Mouse (Mus musculus) midbrain, embryonic 11.5 days (tissue): ENCODE data around the gene Phex. TPM values are rescaled to one million over a fixed set of nuclear protein-coding genes. Genes with fewer than 3 reads are reported as not detected.

Experiments used
- ATAC-seq: fragments of 200-750 bp; cut with Nextera tagmentation; 2 replicates; pipeline ENCODE4 v1.8.0; 2017; ENCODE audit warnings: moderate TSS enrichment, moderate library complexity; ENCODE audit not compliant: low FRiP score
- DNase-seq: peaks from one replicate; pipeline ENCODE4 v3.0.0; 2015; ENCODE audit warnings: low spot score; ENCODE audit errors: missing footprints
- H3K27ac ChIP-seq: fragments of 300-500 bp; sonication (generic); 2 replicates; pipeline ENCODE4 v1.5.1; 2014; ENCODE audit warnings: low read depth, low read length
- H3K27me3 ChIP-seq: fragments of 300-500 bp; sonication (generic); 2 replicates; pipeline ENCODE4 v1.6.1; 2014; ENCODE audit warnings: mild to moderate bottlenecking, low read length, moderate library complexity, mixed read lengths; ENCODE audit not compliant: control insufficient read depth, insufficient read depth
- H3K36me3 ChIP-seq: fragments of 300-500 bp; sonication (generic); 2 replicates; pipeline ENCODE4 v1.6.1; 2014; ENCODE audit warnings: mild to moderate bottlenecking, low read length, moderate library complexity, mixed read lengths; ENCODE audit not compliant: control insufficient read depth, insufficient read depth
- H3K4me1 ChIP-seq: fragments of 300-500 bp; sonication (generic); 2 replicates; pipeline ENCODE4 v1.6.1; 2014; ENCODE audit warnings: low read length; ENCODE audit not compliant: control insufficient read depth, insufficient read depth
- H3K4me2 ChIP-seq: fragments of 300-500 bp; sonication (generic); 2 replicates; pipeline ENCODE4 v1.6.1; 2014; ENCODE audit warnings: mild to moderate bottlenecking, moderate library complexity
- H3K4me3 ChIP-seq: fragments of 300-500 bp; sonication (generic); 2 replicates; pipeline ENCODE4 v1.5.1; 2014; ENCODE audit warnings: low read depth, low read length
- H3K9ac ChIP-seq: fragments of 300-500 bp; sonication (generic); 2 replicates; pipeline ENCODE4 v1.6.1; 2014; ENCODE audit warnings: low read length
- H3K9me3 ChIP-seq: fragments of 300-500 bp; sonication (generic); 2 replicates; pipeline ENCODE4 v1.6.1; 2016; ENCODE audit warnings: low read length; ENCODE audit not compliant: control insufficient read depth
- WGBS: fragments of 180-500 bp; shearing (Covaris S2); extraction: QIAGEN DNeasy Blood & Tissue Kit; methylation state at CpG from one replicate; pipeline ENCODE4 v1.1.7; 2014; 5-methylcytosine and 5-hydroxymethylcytosine counted together
- microRNA-seq: library from miRNA; unstranded; fragments of <30 nt; microRNA quantifications from one replicate; pipeline ENCODE4, GENCODE M21; 2017
- polyA plus RNA-seq: library from polyadenylated mRNA; unstranded; fragments of >200 nt; fragmentation: Nextera tagmentation; extraction: Ambion mirVana; gene quantifications from 2 replicates; pipeline ENCODE4 v1.2.1, GENCODE M21; 2014

Phex gene
- polyA plus RNA-seq, 1 experiment from 2014 or later, result 0.19 TPM

DNA sequence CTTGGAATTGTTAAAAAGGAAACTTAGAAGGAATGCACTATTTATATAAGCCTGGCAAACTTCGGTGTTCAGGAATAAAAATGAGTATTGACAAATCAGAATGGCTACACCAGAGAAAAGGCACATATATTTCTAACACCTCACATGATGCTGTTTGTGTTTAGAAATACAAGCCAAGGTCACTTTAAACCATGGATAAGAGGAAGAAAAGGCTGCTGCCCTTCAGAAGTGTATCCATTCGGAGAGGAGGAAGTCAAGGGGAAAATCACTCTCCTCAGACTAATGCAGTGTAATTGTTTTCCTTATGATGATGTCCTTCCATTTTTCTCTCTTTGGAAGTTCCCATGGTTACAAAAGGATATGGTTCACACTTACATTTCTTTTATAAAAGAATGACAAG, 251.7 kb downstream of the Phex start:
- H3K27ac ChIP-seq, result no peak overlapping the region
- no peaks in the 10 kb centered on the region for H3K36me3 ChIP-seq
- H3K4me1 ChIP-seq, result no peaks in the 10 kb centered on the region
- DNase-seq, result no peak
- no peaks in the 10 kb centered on the region for H3K27me3 ChIP-seq
- no peaks in the 10 kb centered on the region for H3K9me3 ChIP-seq
- H3K4me3 ChIP-seq, result no peak overlapping the region
- H3K4me2 ChIP-seq, result no peak overlapping the region
- ATAC-seq, result no peak
- no peak overlapping the region for H3K9ac ChIP-seq
- WGBS, result 73% methylated on average over 2 of the region's 2 CpGs

- H3K36me3 ChIP-seq, result no peaks in the 10 kb centered on the region
- H3K9me3 ChIP-seq, result no peaks in the 10 kb centered on the region
- ATAC-seq, result no peak
- no peak overlapping the region for H3K9ac ChIP-seq
- H3K4me3 ChIP-seq, result no peak overlapping the region
- no peak overlapping the region for H3K27ac ChIP-seq
- H3K27me3 ChIP-seq, result no peaks in the 10 kb centered on the region; the same call in 1 of the 2 replicates
- DNase-seq, result no peak
- H3K4me1 ChIP-seq, result no peaks in the 10 kb centered on the region
- H3K4me2 ChIP-seq, result no peak overlapping the region
Observed at GRCm38 (mm10) chrX:157144675-157145074, 270.4 kb downstream of the Phex start.

DNA sequence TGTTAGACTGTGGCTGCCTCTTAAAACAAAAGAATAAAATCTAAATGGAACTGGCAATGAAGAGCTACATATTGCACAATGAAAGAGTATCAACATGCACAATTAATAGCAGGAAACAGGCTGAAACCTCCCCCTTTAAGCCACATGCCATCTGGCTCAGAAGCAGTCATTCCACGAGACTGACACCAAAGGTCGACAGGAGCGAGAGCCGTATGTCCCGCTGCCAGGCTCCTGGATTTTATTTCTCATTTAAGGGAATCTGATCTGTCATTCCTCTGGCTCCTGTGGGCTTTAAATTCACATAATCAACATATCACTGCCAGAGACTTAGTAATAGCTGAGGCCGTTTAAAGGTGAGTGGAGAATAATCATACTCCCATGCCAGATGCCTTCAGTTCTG, 275.5 kb downstream of the Phex start:
- no peak overlapping the region for H3K4me2 ChIP-seq
- no peaks in the 10 kb centered on the region for H3K4me1 ChIP-seq
- H3K36me3 ChIP-seq, result no peaks in the 10 kb centered on the region
- no peak for DNase-seq
- WGBS, result 78% methylated on average over 6 of the region's 6 CpGs
- no peak overlapping the region for H3K27ac ChIP-seq
- H3K9me3 ChIP-seq, result no peaks in the 10 kb centered on the region
- no peak for ATAC-seq
- no peaks in the 10 kb centered on the region for H3K27me3 ChIP-seq
- H3K9ac ChIP-seq, result no peak overlapping the region
- no peak overlapping the region for H3K4me3 ChIP-seq

Small RNA genes within 50 kb of the gene (microRNA-seq; reads per million reads assigned to microRNA genes)
- gene Gm23798, result not detected

Other genes starting within 250 kb of the Phex start
- 112 and 118 TPM in 2 replicates for gene Sms, start 77.0 kb upstream of the Phex start, polyA plus RNA-seq
- gene Yy2, start 153.7 kb upstream of the Phex start, polyA plus RNA-seq, result 4.7 and 4.9 TPM in 2 replicates
- 18.3 and 22.8 TPM in 2 replicates for gene Mbtps2, start 183.4 kb upstream of the Phex start, polyA plus RNA-seq